In genomic region chr14:71129771-71130211, GRCm38 (mm10) we compare ENCODE assay signal across 8 mouse cellular contexts.
DNase-seq lines count a peak whose midpoint lies in the region; ATAC-seq lines count a peak whose summit lies in the region.

No protein-coding gene starts in this region.

- ATAC-seq in inflammation-experienced regulatory T-cells, adult 6 months = no peak

- peak; percentile 43 to 53 for DNase-seq in kidney, postnatal 4 days
- DNase-seq in kidney, adult 9 months = no peak
- DNase-seq in adrenal gland, postnatal 14 days = peak; percentile 79
- peak; percentile 8 for DNase-seq in heart, adult 8-10 months (ENCODE audit: low spot score)
- peak; percentile 31 to 69 for DNase-seq in lung, postnatal 4 days
- DNase-seq in frontal cortex, adult 2 months (ENCODE audit: extremely low spot score in 1 of 2, low spot score in 1 of 2) = no peak
- no peak for DNase-seq in spleen, postnatal 4 days (ENCODE audit: low spot score in 2 of 2)

Comparison
In these comparisons a context has a peak if more than half of its experiments do, and no peak if none do; other contexts are left out.
1. DNase-seq: peak in kidney, postnatal 4 days (2 of 2), adrenal gland, postnatal 14 days (single experiment), heart, adult 8-10 months (single experiment) and lung, postnatal 4 days (2 of 2); none in kidney, adult 9 months (single experiment), frontal cortex, adult 2 months (0 of 2) and spleen, postnatal 4 days (0 of 2).